Mouse (Mus musculus): ENCODE measurements around the gene Pde4b. TPM values are rescaled to one million over a fixed set of nuclear protein-coding genes. Genes with fewer than 3 reads are reported as not detected.

Pde4b gene
- polyA plus RNA-seq, 1 experiment from 2014 or later = 7.0 TPM

DNA sequence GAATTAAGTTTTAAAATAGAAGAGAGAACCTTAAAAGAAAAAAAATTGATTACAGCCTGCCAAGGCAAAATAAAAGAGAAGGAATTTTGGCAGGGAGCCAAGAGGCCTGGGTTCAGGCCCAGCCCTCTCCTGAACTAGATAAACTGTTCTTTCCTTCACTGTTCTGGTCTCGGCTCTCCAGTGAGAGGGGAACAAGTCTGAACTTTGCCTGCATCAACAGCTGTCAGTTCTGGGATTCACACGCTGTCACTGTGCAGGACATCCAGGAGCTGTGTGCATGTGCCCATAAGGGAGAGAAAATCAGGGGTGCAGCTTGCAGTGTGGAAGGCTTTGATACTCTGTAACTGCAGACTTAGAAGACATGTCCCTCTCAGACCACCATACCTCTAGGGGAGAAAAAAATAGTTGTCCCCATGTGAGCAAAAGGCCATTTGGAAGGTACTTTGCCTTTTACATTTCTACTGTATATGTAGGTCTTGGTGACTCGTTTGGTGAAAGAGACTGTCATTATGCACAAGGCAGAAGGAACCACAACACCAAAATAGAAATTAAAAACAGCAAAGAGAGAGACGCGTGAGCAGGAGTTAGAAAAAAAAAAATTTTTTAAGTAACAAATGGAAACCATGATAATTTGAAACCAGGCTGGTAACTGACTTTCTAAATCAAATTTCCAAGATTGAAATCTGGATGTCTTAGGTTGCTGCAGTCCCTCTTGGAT is 352.2 kb downstream of the Pde4b start:
- WGBS = 75% methylated on average over 5 of the region's 5 CpGs
- Histone ChIP-seq H3K36me3 (ENCODE audit: control insufficient read depth, insufficient read depth, low read length) (no peaks in the 10 kb centered on the region), H3K27ac (ENCODE audit: low read depth, low read length) (no peak overlapping the region), H3K9ac (ENCODE audit: low read depth, low read length) (no peak overlapping the region), H3K4me3 (ENCODE audit: low read depth, low read length) (no peak overlapping the region), H3K27me3 (ENCODE audit: control insufficient read depth, insufficient read depth, low read length) (no peaks in the 10 kb centered on the region), H3K9me3 (ENCODE audit: control insufficient read depth, low read length) (no peaks in the 10 kb centered on the region), H3K4me2 (replicated peaks; ENCODE audit: low read depth, low read length) (no peak overlapping the region), H3K4me1 (replicated peaks; ENCODE audit: control insufficient read depth, insufficient read depth, low read length) (no peaks in the 10 kb centered on the region)
- peak; percentile 14 for DNase-seq (ENCODE audit: low spot score)
- no peak for ATAC-seq (ENCODE audit: low FRiP score)

DNA sequence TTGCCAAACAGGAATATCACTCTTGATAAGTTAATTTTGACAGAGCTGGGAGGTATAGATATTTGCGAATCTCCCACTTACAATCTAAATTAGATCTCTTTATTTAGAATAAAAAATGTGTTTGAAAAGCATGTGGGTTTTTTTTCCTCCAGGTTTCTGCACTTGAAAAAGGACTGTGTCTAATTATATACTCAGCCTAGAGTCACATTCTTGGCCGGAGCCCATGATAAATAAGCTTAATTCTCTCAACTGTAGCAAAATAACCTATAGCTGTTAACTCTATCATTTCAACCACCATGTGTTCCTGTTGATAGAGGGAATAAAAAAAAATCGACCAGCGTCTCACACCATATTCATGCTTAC is 352.8 kb downstream of the Pde4b start:
- H3K4me1 ChIP-seq (replicated peaks; ENCODE audit: control insufficient read depth, insufficient read depth, low read length) = no peaks in the 10 kb centered on the region
- H3K9ac ChIP-seq (ENCODE audit: low read depth, low read length) = no peak overlapping the region
- no peak overlapping the region for H3K4me2 ChIP-seq (replicated peaks; ENCODE audit: low read depth, low read length)
- DNase-seq (ENCODE audit: low spot score) (no peak), ATAC-seq (ENCODE audit: low FRiP score) (no peak)
- WGBS = 86% methylated on average over 4 of the region's 4 CpGs
- H3K9me3 ChIP-seq (ENCODE audit: control insufficient read depth, low read length) = no peaks in the 10 kb centered on the region
- H3K36me3 ChIP-seq (ENCODE audit: control insufficient read depth, insufficient read depth, low read length) = no peaks in the 10 kb centered on the region
- H3K27me3 ChIP-seq (ENCODE audit: control insufficient read depth, insufficient read depth, low read length) = no peaks in the 10 kb centered on the region
- no peak overlapping the region for H3K4me3 ChIP-seq (ENCODE audit: low read depth, low read length)
- H3K27ac ChIP-seq (ENCODE audit: low read depth, low read length) = no peak overlapping the region

DNA sequence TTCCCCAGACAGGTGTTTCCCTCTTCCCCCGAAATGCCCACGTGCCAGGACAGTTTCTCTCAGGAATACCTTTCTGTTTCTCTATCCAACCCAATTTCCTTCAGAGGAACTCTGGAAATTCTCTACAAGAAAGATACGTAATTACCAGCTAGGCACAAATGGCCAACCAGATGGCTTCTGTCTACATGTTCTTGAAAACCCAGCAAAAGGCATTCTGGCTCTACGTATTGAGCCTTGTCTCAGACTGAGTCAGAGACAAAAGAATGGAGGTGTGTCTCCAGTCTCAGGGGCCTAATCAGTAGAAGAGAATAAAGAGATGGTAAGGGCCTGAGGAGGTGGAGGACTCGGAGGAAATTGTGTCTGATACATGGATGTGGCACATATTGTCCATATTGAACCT is 356.2 kb downstream of the Pde4b start:
- no peaks in the 10 kb centered on the region for H3K27me3 ChIP-seq (ENCODE audit: control insufficient read depth, insufficient read depth, low read length)
- H3K36me3 ChIP-seq (ENCODE audit: control insufficient read depth, insufficient read depth, low read length) = no peaks in the 10 kb centered on the region
- DNase-seq (ENCODE audit: low spot score) (no peak), ATAC-seq (ENCODE audit: low FRiP score) (no peak)
- 77% methylated on average over 5 of the region's 5 CpGs for WGBS
- no peak overlapping the region for H3K27ac ChIP-seq (ENCODE audit: low read depth, low read length)
- no peak overlapping the region for H3K4me3 ChIP-seq (ENCODE audit: low read depth, low read length)
- no peak overlapping the region for H3K9ac ChIP-seq (ENCODE audit: low read depth, low read length)
- no peaks in the 10 kb centered on the region for H3K4me1 ChIP-seq (replicated peaks; ENCODE audit: control insufficient read depth, insufficient read depth, low read length)
- H3K9me3 ChIP-seq (ENCODE audit: control insufficient read depth, low read length) = no peaks in the 10 kb centered on the region
- no peak overlapping the region for H3K4me2 ChIP-seq (replicated peaks; ENCODE audit: low read depth, low read length)

DNA sequence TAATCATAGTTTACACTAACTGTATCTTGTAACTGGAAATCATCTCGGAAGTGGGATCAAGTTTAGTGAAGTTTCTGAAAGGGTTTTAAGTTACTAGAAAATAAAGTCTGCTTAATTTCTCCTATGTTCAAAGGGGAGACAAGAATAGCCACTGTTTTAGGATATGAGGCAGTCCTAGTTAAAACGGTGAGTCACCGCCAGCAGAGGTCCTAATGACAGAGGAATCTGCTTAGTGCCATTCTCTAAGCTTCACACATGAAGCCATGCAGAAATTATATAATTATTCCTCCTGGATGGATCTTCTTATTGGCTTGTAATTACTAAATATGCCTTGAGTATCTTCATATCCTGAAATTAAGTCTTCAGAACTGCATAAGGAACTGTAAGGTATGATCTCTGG is 357.2 kb downstream of the Pde4b start:
- H3K27ac ChIP-seq (ENCODE audit: low read depth, low read length) = no peak overlapping the region
- no peak overlapping the region for H3K9ac ChIP-seq (ENCODE audit: low read depth, low read length)
- no peak for DNase-seq (ENCODE audit: low spot score)
- H3K4me2 ChIP-seq (replicated peaks; ENCODE audit: low read depth, low read length) = no peak overlapping the region
- H3K4me3 ChIP-seq (ENCODE audit: low read depth, low read length) = no peak overlapping the region
- H3K4me1 ChIP-seq (replicated peaks; ENCODE audit: control insufficient read depth, insufficient read depth, low read length) = no peaks in the 10 kb centered on the region
- 70% methylated on average over 3 of the region's 3 CpGs for WGBS
- H3K27me3 ChIP-seq (ENCODE audit: control insufficient read depth, insufficient read depth, low read length) = no peaks in the 10 kb centered on the region
- no peaks in the 10 kb centered on the region for H3K9me3 ChIP-seq (ENCODE audit: control insufficient read depth, low read length)
- no peaks in the 10 kb centered on the region for H3K36me3 ChIP-seq (ENCODE audit: control insufficient read depth, insufficient read depth, low read length)
- ATAC-seq (ENCODE audit: low FRiP score) = no peak

DNA sequence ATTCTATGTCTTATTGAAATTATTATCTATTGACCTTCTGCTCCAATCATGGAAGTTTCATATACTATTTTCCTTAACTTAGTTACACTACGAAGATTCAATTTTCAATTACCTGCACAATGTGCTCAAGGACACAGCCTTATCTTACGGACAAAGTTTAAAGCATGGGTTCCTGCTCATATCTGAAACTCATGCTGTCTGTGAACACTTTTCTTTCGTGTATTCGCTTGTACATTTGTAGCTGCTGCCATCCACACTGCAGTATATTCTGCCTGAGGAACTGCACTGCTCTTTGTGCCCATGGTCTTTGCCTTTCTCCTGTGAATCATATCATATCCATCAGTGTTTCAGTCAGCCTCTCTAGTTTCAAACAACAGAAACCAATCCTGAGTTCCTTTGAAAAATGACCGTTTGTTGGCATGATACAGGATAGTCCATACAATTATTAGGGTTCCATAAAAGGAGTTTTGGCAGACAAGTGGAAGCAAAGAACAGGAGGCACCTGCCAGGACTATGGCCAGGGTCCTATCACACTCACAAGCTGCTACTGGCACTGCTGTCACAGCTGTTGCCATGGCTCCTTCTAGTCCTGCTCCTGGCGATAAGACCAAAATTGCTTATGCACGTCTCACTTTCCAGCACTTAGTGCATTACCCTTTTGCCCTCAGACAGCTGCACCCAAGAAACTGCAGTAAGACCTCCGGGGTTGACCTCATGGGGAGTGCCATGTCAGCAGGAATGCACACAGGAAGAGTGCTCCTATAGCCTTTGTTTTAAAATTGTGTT is 359.0 kb downstream of the Pde4b start:
- ATAC-seq (ENCODE audit: low FRiP score) (no peak), DNase-seq (ENCODE audit: low spot score) (no peak)
- Histone ChIP-seq H3K4me2 (replicated peaks; ENCODE audit: low read depth, low read length) (no peak overlapping the region), H3K9ac (ENCODE audit: low read depth, low read length) (no peak overlapping the region), H3K4me3 (ENCODE audit: low read depth, low read length) (no peak overlapping the region), H3K27me3 (ENCODE audit: control insufficient read depth, insufficient read depth, low read length) (no peaks in the 10 kb centered on the region), H3K36me3 (ENCODE audit: control insufficient read depth, insufficient read depth, low read length) (no peaks in the 10 kb centered on the region), H3K27ac (ENCODE audit: low read depth, low read length) (no peak overlapping the region), H3K9me3 (ENCODE audit: control insufficient read depth, low read length) (no peaks in the 10 kb centered on the region), H3K4me1 (replicated peaks; ENCODE audit: control insufficient read depth, insufficient read depth, low read length) (no peaks in the 10 kb centered on the region)
- WGBS = 83% methylated on average over 8 of the region's 8 CpGs

DNA sequence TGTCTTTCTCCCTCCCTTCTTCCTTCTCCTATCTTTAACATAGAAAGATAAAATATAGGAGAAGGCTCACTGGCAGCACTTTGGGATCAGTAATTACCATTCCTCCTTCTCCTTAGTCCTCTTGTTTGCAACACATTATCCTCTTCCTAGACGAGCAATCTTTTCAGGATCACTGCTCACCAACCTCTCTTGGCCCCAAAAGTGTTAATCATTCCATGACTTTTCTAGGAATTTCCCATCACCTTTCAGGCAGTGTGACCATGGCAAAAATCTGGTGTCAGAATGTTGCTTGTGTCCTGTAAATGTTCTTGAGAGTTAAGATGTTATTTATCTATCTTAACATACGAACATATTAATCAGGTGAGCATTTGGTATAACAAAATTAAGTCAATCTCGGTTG is 369.1 kb downstream of the Pde4b start:
- no peaks in the 10 kb centered on the region for H3K4me1 ChIP-seq (replicated peaks; ENCODE audit: control insufficient read depth, insufficient read depth, low read length)
- WGBS = 75% methylated on average over 3 of the region's 3 CpGs
- H3K36me3 ChIP-seq (ENCODE audit: control insufficient read depth, insufficient read depth, low read length) = no peaks in the 10 kb centered on the region
- no peak overlapping the region for H3K27ac ChIP-seq (ENCODE audit: low read depth, low read length)
- H3K4me3 ChIP-seq (ENCODE audit: low read depth, low read length) = no peak overlapping the region
- no peak overlapping the region for H3K4me2 ChIP-seq (replicated peaks; ENCODE audit: low read depth, low read length)
- H3K27me3 ChIP-seq (ENCODE audit: control insufficient read depth, insufficient read depth, low read length) = no peaks in the 10 kb centered on the region
- no peaks in the 10 kb centered on the region for H3K9me3 ChIP-seq (ENCODE audit: control insufficient read depth, low read length)
- H3K9ac ChIP-seq (ENCODE audit: low read depth, low read length) = no peak overlapping the region
- no peak for ATAC-seq (ENCODE audit: low FRiP score)
- DNase-seq (ENCODE audit: low spot score) = no peak

DNA sequence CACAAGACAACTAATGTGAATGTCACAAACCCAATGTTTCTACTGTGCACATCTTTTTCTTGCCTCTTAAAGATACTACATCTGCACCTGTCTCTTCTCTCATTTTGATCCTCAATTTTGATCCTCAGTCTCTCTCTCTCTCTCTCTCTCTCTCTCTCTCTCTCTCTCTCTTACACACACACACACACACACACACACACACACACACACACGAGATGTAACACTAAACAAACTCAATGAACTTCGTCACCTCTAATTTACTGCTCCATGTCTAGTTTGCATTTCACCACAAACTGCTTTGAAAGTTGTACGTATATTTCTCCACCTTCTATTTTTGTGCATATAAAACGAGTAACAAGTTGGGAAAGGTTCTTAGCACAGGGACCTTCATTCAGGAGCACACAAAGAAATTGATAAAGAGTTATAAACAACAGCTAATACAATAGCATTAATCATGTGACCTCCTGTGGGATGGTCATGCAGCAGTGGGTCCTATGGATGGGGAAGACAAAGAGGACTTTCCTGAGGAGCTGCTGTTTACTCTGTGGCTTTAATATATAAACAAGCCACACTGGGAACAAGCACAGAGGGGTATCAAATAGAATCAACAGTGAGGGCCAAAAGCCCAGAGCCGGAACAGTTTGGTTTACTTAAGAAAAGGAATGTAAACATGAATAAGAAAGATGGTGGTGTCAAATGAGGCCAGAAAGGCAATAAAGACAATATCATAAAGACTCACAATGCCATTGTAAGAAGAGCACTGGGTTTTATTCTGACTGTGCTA is 372.1 kb downstream of the Pde4b start:
- WGBS = 69% methylated on average over 5 of the region's 5 CpGs
- DNase-seq (ENCODE audit: low spot score) (no peak), ATAC-seq (ENCODE audit: low FRiP score) (no peak)
- H3K27ac ChIP-seq (ENCODE audit: low read depth, low read length) = no peak overlapping the region
- H3K9me3 ChIP-seq (ENCODE audit: control insufficient read depth, low read length) = no peaks in the 10 kb centered on the region
- H3K4me3 ChIP-seq (ENCODE audit: low read depth, low read length) = no peak overlapping the region
- no peaks in the 10 kb centered on the region for H3K36me3 ChIP-seq (ENCODE audit: control insufficient read depth, insufficient read depth, low read length)
- H3K4me1 ChIP-seq (replicated peaks; ENCODE audit: control insufficient read depth, insufficient read depth, low read length) = no peaks in the 10 kb centered on the region
- no peaks in the 10 kb centered on the region for H3K27me3 ChIP-seq (ENCODE audit: control insufficient read depth, insufficient read depth, low read length)
- H3K9ac ChIP-seq (ENCODE audit: low read depth, low read length) = no peak overlapping the region
- no peak overlapping the region for H3K4me2 ChIP-seq (replicated peaks; ENCODE audit: low read depth, low read length)

DNA sequence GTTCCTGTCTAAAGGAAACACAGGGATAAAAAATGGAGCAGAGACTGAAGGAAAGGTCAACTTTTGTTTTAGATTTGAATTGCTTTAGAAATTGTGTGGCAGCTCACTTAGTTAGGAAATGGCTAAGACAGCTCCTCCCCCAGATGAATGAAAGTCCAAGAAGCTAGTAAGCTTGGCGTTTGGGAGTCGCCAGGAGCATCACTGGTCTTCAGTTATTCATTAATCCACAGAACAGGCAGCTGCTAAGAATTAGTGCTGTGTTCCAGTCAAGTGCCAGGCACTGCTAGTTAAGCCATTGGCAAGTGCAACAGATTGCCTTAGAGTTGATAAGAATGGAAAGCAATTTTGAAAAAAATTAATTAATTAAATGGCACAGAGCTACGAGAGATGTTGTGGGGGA is 390.8 kb downstream of the Pde4b start:
- Histone ChIP-seq H3K4me2 (replicated peaks; ENCODE audit: low read depth, low read length) (no peak overlapping the region), H3K9me3 (ENCODE audit: control insufficient read depth, low read length) (no peaks in the 10 kb centered on the region), H3K27ac (ENCODE audit: low read depth, low read length) (no peak overlapping the region), H3K4me3 (ENCODE audit: low read depth, low read length) (no peak overlapping the region), H3K27me3 (ENCODE audit: control insufficient read depth, insufficient read depth, low read length) (no peaks in the 10 kb centered on the region), H3K4me1 (replicated peaks; ENCODE audit: control insufficient read depth, insufficient read depth, low read length) (no peaks in the 10 kb centered on the region), H3K9ac (ENCODE audit: low read depth, low read length) (no peak overlapping the region), H3K36me3 (ENCODE audit: control insufficient read depth, insufficient read depth, low read length) (no peaks in the 10 kb centered on the region)
- WGBS = 50% methylated on average over 3 of the region's 3 CpGs
- ATAC-seq (ENCODE audit: low FRiP score) = no peak
- DNase-seq (ENCODE audit: low spot score) = no peak

All from hindbrain, embryonic 11.5 days (tissue).